Mouse (Mus musculus) c-Kit-negative CD71-positive TER-119-positive erythroid progenitor cells, embryonic 14.5 days (primary cell): ENCODE results near the gene Siglec1.
"Not testable (repeated sequence)": the region's sequence is repeated elsewhere in the genome, so short reads cannot be mapped to it uniquely, and the experiment has no call there.

Source experiments
- DNase-seq: peaks from one replicate; pipeline ENCODE4 v3.0.0-alpha.2; 2013; ENCODE audit warnings: low read depth, low spot score

The Siglec1 gene

DNA sequence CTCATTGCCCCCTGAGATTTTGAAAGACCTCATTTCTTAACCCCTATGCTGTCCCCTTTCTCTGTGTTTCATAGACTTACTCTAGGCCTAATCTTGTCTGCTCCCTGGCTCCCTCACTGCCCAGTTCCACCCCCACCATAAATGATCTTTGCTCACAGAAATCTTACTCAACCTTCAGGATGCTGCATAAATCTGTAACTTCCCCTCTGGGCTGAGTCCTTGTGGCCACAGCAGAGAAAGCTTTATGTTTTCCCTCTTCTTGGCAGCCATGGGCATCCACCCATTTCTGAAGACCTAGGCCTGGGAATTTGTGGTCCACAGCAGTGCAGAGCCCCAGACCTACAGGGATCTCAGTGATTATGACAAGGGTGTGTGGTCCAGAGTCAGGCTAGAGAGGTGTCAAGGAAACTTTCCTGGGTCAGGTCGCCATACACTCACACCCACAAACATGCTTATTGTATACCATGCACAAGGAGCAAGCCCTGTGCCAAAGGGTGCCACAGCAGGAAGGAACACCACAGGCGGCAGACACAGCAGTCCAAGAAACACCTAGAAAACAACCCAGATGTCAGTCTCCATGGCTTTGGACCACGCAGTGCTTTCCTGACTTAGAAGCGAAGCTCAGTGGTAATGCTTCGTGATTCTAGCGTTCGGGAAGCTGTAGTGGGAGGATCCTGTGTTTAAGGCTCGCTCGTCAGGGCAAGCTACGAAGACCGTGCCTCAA lies at the start of gene Siglec1:
Siglec1 (minus strand) TSS at position 99 of the 724 bp plus-strand sequence.
- DNase-seq: no peak

GRCm38 (mm10) chr2:131135521-131136139 lies 49.1 kb upstream of the Siglec1 start:
- DNase-seq: peak; percentile 87

DNA sequence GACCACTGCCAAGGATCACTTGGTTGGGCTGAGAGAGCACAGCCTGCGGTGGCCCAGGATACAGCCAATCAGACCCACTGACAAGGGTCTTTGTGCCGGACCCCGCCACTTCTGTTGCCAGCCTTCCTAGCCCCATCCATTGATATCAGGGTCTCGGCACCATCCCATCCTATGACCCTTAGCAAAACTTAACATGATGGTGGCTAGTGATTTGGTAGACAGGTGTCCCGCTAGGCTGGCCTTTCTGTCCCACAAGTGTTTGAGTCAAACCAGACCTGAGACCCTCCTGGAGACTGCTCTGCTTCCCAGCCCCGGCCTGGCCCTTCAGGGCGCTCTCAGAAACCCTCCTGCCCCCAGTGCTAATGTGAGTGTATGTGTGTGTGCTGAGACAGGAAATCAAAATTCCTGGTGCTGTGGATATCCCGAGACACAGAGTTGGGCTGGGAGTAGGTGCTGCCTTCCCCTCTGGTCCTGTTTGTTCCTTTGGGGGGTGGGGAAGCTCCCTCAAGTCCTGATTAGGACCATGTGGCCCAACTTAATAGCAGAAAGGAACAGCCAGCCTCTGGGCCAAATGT lies 48.3 kb upstream of the Siglec1 start:
- no peak for DNase-seq

DNA sequence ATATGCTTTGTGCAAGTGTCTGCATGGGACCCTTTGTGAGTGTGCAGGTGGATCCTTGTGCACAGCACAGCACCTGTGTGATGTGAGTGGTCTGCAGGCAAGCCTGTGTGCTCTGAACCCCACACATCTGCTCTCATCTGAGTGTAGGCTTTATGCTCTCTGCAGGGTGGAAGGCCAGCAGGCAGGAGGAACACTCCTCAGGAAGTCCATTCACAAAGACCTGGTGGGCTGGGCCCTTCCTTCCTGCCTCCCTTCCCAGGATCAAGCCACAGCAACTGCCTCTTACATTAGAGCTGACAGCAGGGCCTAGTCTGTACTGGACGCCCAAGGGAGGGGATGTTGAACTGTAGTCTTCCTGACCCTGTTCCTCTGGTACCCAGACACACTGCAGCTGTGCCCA lies 47.8 kb upstream of the Siglec1 start:
- DNase-seq: no peak

GRCm38 (mm10) chr2:131132930-131133547 lies 46.5 kb upstream of the Siglec1 start, which contains the start of gene Gm11037:
Gene Gm11037 (plus strand): TSS chr2:131133497.
- DNase-seq: no peak

DNA sequence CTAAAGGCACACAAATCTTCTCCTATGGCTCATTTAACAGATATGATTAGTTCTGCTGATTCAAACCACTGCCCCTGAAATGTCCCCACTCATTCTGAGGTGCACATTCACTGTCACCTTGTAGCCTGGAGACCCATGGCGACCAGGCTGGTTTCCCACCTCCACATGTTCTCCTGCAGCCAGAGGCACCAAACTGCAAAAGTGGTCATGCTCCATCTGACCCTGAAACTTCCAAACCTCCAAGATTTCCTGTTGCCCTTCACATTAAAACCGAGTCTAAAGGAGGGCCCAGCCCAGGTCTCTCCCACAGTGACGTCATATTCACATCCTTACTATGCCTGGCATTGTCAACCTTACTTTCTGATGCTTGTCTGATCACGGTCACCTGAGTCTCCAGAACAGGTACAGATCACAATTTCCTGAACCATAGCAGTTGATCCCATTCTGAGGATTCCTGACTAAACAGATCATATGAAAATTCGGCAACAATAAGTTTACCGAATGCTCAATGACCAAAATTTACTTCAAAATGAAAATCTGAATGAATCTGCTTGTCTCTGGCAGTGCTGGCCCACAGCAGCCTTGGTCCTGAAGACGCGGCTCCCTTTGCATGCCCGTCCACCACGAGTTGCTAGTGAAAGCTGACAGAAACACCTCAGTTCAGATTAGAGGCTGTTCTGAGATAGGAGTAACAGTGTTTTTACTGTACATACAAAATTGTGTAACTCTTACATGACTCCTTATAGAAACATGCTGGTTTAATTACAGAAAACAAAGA lies 45.7 kb upstream of the Siglec1 start:
- no peak for DNase-seq

- DNase-seq: no peak
Measured at GRCm38 (mm10) chr2:131130849-131131248, 44.3 kb upstream of the Siglec1 start.

DNA sequence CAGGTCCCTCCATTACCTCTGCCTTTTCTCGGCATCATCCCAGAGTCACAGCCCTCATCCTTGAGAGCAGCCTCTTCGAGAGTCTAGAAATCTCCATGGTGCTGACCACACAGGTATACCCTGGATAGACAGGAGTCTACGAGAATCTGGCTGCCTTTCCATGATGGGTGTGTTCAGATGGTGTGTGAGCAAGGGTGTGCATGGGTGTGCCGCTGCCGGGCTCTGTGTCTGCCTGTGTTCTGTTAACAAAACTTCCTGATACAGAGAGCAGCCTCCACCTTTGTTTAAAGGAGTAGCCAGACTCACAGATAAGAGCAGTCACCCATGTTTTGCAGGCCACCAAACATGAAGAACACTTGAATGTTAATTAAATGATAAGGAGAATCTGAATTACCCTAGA lies 43.3 kb upstream of the Siglec1 start:
- DNase-seq: peak; percentile 54

GRCm38 (mm10) chr2:131128636-131129157 lies 42.1 kb upstream of the Siglec1 start:
- no peak for DNase-seq

GRCm38 (mm10) chr2:131128211-131128610 lies 41.6 kb upstream of the Siglec1 start:
- no peak for DNase-seq

- DNase-seq: no peak
Measured at GRCm38 (mm10) chr2:131127161-131127730, 40.7 kb upstream of the Siglec1 start, which contains the start of gene Hspa12b. Gene Hspa12b (plus strand): TSS chr2:131127280.

- DNase-seq: no peak
Measured at GRCm38 (mm10) chr2:131125964-131126815, 39.6 kb upstream of the Siglec1 start.

GRCm38 (mm10) chr2:131125157-131125963 lies 38.8 kb upstream of the Siglec1 start:
- DNase-seq: no peak

GRCm38 (mm10) chr2:131124166-131124565 lies 37.6 kb upstream of the Siglec1 start:
- DNase-seq: no peak

DNA sequence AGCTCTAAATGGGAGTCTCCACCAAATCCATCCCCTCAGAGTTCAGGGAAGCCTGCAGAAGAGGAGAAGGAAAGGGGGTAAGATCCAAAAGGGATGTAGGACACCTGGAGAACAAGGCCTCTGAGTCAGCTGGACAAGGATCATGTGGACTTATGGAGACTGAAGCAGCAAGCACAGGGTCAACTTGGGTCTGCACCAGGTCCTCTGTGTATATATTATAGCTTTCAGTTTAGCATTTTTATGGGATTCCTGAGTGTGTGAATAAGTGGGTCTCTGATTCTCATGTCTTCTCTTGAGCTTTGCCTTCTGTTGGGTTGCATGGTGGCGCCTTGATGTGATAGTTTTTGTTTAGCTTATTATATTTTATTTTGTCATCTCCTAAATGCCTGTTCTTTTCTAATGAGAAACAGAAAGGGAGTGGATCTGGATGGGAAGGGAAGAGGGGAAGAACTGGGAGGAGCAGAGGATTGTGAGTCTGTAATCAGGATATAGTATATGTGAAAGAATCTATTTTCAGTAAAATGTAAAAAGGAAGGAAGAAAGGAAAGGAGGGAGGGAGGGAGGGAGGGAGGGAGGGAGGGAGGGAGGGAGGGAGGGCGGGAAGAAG lies 32.5 kb upstream of the Siglec1 start:
- no peak for DNase-seq

DNA sequence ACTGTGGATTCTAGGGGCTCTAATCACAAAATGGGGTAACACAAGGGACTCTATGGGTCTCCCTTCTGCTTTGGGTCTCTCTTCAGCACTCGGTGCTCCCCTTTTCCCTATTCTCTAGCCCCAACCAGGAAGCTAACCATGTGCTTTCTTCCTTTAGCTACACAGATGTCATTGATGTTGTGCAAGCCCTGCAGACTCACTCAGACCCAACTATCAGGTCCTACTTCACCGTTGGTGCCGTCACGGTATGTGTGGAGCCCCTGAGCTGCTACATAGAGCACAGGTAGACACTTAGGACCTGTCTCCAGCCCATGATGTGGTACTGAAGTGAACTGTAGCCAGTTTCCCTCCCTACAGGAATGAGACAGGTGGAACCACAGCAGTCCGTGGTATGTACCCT lies 19.4 kb upstream of the Siglec1 start:
- DNase-seq: no peak

- DNase-seq: not testable (repeated sequence)
Measured at GRCm38 (mm10) chr2:131105061-131105460, 18.5 kb upstream of the Siglec1 start.

- no peak for DNase-seq
Measured at GRCm38 (mm10) chr2:131104021-131104420, 17.5 kb upstream of the Siglec1 start.

DNA sequence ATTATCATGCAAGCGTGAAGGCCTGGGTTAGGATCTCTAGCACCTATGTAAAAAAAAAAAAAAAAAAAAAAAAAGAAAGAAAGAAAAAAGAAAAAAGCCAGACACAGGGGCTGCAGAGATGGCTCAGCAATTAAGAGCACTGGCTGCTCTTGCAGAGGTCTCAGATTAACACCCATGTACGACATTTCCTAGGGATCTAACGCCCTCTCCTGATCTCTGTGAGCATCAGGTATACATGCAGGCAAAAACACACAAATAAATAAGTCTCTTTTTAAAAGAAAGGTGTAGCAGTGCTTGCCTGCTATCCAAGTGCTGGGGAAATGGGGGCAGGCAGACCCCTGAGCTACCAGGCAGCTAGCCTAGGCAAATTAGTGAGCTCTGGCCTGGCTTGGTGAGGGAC lies 15.0 kb upstream of the Siglec1 start:
- DNase-seq: no peak
